Mouse (Mus musculus): Measurements from ENCODE around the gene Gpr135.

The Gpr135 gene

GRCm38 (mm10) chr12:72053303-72053702, 17.6 kb downstream of the Gpr135 start:
- DNase-seq (ENCODE audit: low read depth, low spot score): peak; percentile 71

- DNase-seq (ENCODE audit: low read depth, low spot score): peak; percentile 96
Observed at GRCm38 (mm10) chr12:72052571-72052970, 18.4 kb downstream of the Gpr135 start.

- peak; percentile 83 for DNase-seq (ENCODE audit: low read depth, low spot score)
Observed at GRCm38 (mm10) chr12:72050821-72051220, 20.1 kb downstream of the Gpr135 start.

GRCm38 (mm10) chr12:72050156-72050555, 20.8 kb downstream of the Gpr135 start:
- DNase-seq (ENCODE audit: low read depth, low spot score): peak; percentile 70

- DNase-seq (ENCODE audit: low read depth, low spot score): peak; percentile 23
Observed at GRCm38 (mm10) chr12:72047513-72047912, 23.4 kb downstream of the Gpr135 start.

GRCm38 (mm10) chr12:72041238-72041637, 29.7 kb downstream of the Gpr135 start:
- DNase-seq (ENCODE audit: low read depth, low spot score): no peak

GRCm38 (mm10) chr12:72039501-72039900, 31.4 kb downstream of the Gpr135 start:
- DNase-seq (ENCODE audit: low read depth, low spot score): no peak

- no peak for DNase-seq (ENCODE audit: low read depth, low spot score)
Observed at GRCm38 (mm10) chr12:72038866-72039265, 32.1 kb downstream of the Gpr135 start.

- no peak for DNase-seq (ENCODE audit: low read depth, low spot score)
Observed at GRCm38 (mm10) chr12:72037049-72037448, 33.9 kb downstream of the Gpr135 start.

- no peak for DNase-seq (ENCODE audit: low read depth, low spot score)
Observed at GRCm38 (mm10) chr12:72036097-72036661, 34.7 kb downstream of the Gpr135 start.

GRCm38 (mm10) chr12:72031794-72032193, 39.1 kb downstream of the Gpr135 start:
- no peak for DNase-seq (ENCODE audit: low read depth, low spot score)

- no peak for DNase-seq (ENCODE audit: low read depth, low spot score)
Observed at GRCm38 (mm10) chr12:72031171-72031570, 39.8 kb downstream of the Gpr135 start.

- DNase-seq (ENCODE audit: low read depth, low spot score): no peak
Observed at GRCm38 (mm10) chr12:72025275-72025795, 45.6 kb downstream of the Gpr135 start.

- DNase-seq (ENCODE audit: low read depth, low spot score): no peak
Observed at GRCm38 (mm10) chr12:72023572-72023971, 47.4 kb downstream of the Gpr135 start.

- no peak for DNase-seq (ENCODE audit: low read depth, low spot score)
Observed at GRCm38 (mm10) chr12:72022790-72023189, 48.1 kb downstream of the Gpr135 start.

- DNase-seq (ENCODE audit: low read depth, low spot score): no peak
Observed at GRCm38 (mm10) chr12:72021543-72021942, 49.4 kb downstream of the Gpr135 start.

- no peak for DNase-seq (ENCODE audit: low read depth, low spot score)
Observed at GRCm38 (mm10) chr12:72020285-72020684, 50.6 kb downstream of the Gpr135 start.
